Mouse (Mus musculus): ENCODE measurements at regions not wholly inside any gene's neighbourhood (a gene's known extent, or its start where the extent isn't known, plus 50 kb on each side); places are given as distances from the start of the nearest gene placed in this dataset.

DNA sequence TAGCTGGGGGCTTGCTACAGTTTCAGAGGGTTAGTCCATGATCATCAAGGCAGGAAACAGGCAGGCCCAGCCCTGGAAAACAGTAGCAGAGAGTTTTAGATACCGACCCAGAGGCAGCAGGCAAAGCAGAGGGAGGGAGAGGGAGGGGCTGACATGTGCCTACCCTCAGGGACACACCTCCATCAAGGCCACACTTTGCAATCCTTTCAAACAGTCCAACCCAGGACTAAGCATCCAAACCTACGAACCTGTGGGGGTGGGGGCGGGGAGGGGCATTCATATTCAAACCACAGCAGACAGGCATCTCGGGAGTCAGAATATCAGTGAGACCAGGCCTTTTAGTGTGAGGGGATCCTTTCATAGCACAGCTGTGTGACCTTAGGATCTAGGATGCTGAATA is 103.2 kb downstream of the Fam168b start:
- DNase-seq (ENCODE audit: low spot score), result peak; percentile 31

- DNase-seq (ENCODE audit: low spot score), result peak; percentile 25
Observed at GRCm38 (mm10) chr1:34740891-34741290, 102.0 kb downstream of the Fam168b start.

DNA sequence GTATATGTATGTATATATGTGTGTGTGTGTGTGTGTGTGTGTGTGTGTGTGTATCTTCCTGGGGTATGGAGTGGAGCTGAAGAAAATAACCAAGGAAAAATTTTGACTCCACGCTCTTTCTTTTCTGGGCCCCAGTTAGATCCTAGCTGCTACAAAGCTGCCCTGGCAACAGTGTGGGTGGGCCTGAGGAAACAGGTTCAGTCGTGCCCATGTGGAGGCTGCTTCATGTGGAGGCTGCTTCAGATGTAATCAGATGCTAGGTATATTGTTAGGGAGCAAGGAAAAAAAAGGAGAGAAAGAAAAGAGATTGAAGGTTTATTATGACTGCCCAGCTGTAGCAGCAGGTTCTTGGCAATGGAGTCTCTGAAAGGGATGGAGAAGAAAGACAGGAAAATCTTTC is 100.6 kb downstream of the Fam168b start:
- peak; percentile 18 for DNase-seq (ENCODE audit: low spot score)

DNA sequence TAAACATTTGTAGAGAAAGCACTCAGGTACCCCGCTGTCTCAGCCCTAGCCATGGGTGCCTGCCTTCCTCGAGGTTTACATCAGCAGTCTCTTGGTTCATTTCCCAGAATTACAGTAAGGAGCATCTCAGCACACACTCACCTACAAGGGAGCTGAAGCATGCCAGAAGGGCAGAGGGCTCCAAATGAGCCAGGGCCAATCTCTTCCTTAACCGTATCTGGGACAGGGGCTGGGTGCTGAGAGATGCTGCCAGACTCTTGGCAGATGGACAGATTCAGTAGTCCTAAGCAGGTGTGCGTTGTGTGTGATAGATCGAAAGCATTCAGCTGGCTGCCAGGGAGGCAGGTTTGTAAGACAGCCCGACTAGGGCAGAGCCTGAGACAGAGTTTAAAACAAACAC is 97.0 kb downstream of the Fam168b start:
- DNase-seq (ENCODE audit: low spot score), result peak; percentile 29

DNA sequence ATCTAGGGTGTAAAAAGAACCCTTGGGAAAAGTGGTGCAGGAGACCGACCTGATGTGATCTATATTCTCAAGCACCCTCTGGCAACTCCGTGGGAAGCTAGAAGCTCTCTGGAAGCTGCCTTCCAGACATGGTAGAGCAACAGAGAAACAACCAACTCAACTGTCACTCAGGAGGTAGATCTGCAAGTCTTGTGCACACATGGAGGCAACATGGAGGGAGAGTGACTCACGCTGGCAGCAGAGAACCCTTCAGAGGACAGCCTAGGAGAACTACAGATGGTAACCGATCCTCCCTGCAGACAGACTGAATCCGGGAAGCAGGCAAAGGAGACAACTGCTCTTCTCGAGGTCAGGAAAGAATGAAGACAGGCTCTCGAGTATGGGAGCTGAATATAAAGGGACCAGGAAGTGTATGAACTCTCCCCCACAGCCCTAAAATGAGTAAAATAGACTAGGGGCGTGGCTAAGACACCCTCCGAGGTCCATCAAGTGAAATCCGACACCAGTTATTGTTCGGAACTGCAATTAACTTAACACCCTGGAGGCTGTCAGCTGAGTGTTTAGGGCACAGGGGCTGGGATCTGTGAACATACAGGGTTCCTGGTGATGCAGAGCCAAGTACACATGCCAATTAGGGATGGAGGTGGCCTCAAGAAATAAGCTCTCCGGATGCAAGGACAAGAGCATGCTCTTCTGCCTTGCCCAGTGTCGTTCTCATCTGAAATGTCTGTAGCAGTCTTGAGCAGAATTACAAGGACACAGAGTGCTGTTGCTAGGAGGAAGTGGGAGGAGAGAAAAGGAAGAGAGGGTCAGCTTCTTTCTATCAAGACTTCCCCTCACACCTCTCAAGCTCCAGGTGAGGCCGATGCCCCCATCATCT is 93.5 kb downstream of the Fam168b start:
- peak; percentile 30 for DNase-seq (ENCODE audit: low spot score)

- DNase-seq (ENCODE audit: low spot score), result peak; percentile 58
Observed at GRCm38 (mm10) chr1:34750061-34751054, 92.5 kb downstream of the Fam168b start.

GRCm38 (mm10) chr1:34751128-34751527 is 91.7 kb downstream of the Fam168b start:
- DNase-seq (ENCODE audit: low spot score), result peak; percentile 42

- peak; percentile 3 for DNase-seq (ENCODE audit: low spot score)
Observed at GRCm38 (mm10) chr1:34753581-34753980, 89.3 kb downstream of the Fam168b start.

- DNase-seq (ENCODE audit: low spot score), result peak; percentile 2
Observed at GRCm38 (mm10) chr1:34760547-34760946, 82.3 kb downstream of the Fam168b start.

DNA sequence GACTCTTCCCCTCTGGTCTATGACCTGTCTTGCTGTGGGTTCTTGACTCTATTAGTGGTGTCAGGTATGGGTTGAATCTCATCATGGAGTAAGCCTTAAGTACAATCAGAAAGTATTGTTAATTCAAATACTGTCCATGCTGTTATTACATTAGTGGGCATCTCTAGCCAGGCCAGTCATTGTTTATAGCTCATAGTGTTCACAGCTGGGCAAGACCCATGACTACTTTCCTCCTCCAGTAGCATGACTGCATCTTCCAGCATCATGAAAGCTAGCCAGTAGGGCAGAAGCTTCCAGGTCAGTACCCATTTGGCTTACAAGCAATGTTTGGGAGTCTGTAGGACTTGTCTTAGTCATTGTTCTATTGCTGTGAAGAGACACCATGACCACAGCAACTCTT is 81.4 kb downstream of the Fam168b start:
- DNase-seq (ENCODE audit: low spot score), result no peak

DNA sequence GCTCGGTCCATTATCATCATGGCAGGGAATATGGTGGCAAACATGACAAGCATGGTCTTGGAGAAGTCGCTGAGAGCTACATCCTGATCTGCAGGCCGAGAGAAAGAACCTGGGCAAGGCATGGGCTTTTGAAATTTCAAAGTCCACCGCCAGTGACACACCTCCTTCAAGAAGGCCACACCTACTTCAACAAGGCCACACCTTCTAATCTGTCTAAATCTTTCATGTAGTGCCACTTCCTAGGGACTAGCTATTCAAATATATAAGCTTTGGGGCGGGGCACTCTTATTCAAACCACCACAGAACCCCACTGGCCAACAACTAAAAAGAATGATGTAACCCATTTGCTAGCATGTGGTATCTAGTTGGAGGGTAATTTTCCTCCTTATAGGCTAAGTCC is 81.0 kb downstream of the Fam168b start:
- no peak for DNase-seq (ENCODE audit: low spot score)
